Mouse (Mus musculus): ENCODE data around the gene Acpp.
"Not testable (repeated sequence)": the region's sequence is repeated elsewhere in the genome, so short reads cannot be mapped to it uniquely, and the experiment has no call there.

The Acpp gene

GRCm38 (mm10) chr9:104337183-104337931 lies at the start of gene Acpp:
TSS of gene Acpp (minus strand) at chr9:104337748.
- DNase-seq: peak; percentile 27 to 45

DNA sequence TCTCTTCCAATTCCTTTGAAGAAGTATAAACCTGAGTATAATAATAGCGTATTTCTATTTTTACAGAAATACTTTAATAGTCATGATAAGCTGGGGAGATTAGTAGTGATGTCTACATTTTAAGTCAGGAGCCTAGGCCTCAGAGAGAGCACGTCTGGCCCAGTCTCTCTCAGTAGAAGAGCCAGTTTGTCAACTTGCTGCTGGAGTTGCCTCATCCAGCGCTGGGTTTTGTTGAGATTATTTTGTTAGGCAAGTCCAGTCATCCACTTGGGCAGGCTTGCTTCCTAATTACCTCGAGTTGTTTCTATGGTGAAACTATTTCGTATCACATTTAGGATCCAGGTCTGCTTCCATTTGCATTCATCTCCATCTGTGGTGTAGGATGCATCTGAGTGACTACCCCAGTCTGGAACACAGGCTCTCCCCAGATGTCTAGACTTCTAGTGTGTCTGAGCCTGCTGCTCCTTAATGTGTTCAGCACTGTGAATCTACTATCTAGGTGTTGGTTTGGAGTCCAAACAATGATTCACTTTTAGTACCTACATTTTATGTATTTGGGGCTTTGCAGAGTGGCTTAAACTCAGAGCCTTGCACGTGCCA lies 45.1 kb upstream of the Acpp start:
- no peak for DNase-seq

DNA sequence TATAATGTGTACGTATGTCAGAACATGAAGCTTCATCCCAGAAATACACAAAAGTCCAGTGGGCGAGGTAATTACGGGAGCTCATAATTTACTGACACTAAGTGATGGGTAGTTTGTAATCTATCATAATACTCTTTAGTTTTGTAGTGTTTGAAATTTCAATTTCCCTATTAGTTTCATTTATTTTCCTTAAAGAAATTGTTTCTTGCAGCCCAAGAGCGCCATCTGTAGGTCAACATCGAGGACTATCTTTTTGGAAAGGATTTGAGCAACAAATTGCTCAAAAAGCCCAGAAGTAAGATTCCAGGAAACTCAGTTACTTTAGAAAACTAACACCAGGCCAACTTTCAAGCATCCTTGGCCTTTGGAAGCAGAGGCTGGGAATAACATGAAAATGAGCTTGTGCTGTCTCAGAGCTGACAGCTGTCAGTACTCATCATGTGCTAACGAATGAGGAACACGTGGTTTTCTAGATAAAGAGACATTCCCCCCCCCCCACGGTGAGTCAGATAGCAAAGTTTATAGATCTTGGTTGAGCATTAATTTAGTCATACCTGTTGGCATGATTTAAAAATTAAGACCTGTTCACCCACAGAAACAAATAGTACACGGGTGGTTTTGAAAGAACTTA lies 42.1 kb upstream of the Acpp start:
- peak; percentile 46 to 50 for DNase-seq

DNA sequence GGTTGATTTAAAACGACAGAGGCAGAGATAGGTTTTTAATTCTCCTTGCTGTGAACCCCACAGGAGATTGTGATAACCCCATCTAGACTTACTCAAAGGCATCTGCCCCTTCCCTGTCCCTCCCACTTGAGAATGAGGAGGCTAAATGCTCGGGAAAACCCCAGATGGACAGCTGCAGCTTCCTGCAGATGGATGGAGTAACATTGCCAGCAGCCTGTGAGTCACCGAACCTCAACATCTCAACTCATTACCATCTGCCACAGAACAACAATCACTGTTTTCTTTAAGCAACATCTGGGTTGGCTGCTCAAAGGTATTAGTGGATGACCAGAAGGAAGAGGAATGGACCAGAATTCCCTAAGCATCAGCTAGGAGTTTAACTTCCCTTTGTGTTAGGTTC lies 38.0 kb upstream of the Acpp start:
- no peak for DNase-seq

DNA sequence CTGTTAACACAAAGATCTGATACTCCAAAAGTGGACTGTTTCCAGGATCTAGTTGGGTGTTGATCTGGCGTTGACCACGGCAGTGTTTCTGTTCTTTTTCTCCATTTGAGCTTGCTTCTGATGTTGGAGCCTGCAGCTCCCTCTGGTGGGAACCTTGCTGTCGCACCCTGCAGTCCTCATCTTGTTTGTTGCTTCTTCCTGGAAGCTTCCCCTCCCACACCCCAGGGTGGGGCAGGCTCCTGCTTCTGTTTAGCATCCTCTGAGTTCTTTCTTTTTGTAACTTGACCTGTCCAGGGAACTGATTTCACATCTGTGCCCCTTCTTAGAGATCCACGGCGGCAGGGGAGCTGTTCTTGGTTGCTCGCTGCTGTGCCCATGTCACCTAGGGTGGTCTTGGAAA lies 35.7 kb upstream of the Acpp start:
- peak; percentile 71 to 73 for DNase-seq

DNA sequence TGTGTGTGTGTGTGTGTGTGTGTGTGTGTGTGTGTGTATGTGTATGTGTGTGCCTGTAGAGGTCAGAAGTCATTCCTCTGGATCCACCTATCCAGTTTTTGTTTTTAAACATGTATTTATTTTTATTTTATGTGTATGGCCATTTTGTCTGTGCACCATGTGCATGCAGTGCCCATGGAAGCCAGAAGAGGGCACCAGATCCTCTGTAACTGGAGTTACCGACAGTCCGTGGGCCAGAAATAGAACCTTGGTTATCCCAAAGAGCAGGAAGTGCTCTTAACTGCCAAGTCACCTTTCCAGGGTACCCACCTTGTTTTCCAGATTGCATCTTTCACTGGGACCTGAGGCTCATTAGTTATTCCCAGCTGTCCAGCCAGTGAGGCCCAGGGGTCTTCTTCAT lies 29.4 kb upstream of the Acpp start:
- DNase-seq: peak in 1 of 2 experiments; percentile 11

DNA sequence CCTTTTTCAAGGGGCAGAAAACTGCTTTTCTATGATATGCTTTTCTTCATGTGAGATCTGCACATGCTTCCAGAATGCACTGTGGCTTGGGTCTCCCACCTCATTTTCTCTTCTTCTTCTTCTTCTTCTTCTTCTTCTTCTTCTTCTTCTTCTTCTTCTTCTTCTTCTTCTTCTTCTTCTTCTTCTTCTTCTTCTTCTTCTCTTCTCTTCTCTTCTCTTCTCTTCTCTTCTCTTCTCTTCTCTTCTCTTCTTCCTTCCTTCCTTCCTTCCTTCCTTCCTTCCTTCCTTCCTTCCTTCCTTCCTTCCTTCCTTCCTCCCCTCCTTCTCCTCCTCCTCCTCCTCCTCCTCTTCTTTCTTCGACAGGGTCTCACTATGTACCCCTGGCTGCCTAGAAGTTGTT lies 24.4 kb upstream of the Acpp start:
- DNase-seq: not testable (repeated sequence)

- DNase-seq: no peak
Observed at GRCm38 (mm10) chr9:104361073-104361891, 23.7 kb upstream of the Acpp start.

DNA sequence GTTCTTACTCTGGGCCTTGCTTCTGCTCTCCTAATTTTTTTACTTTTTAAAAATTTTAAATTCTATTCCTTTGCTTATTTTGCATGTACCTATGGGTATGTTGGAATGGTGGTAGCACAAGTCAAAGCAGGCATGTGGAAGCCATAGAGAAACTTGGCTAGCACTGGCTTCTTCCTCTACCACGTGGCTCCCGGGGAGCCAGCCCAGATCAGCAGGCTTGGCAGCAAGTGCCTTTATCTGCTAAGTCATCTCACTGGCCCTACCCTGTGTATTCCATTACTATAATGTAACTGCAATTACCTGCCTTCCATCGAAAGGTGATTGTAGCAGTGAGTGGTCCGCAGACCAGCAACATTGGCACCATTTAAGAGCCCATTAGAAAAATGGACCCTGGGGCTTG lies 22.8 kb upstream of the Acpp start:
- peak; percentile 30 to 32 for DNase-seq

- no peak for DNase-seq
Observed at GRCm38 (mm10) chr9:104355521-104356270, 18.1 kb upstream of the Acpp start.

DNA sequence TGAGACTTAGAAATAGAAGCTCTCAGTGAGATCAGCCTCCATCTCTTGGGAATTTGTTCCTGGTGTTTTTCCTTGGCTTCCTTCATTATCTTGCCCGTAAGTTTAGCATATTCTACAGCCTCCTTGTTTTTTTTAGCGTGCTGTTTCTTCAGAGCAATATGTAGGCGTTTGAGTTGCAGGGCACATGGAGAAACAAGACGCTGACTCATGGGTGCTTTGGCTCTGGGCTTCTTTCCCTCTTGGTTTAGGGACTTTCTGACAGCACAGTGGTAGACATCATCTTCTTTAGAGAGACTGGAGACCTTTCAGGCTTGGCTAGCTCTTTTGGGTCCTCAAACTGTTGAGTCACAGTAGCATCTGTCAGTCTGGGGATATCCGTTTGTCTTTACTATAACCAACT lies 6.6 kb upstream of the Acpp start:
- DNase-seq: no peak

- DNase-seq: no peak
Observed at GRCm38 (mm10) chr9:104339483-104339882, 1.9 kb upstream of the Acpp start.

DNA sequence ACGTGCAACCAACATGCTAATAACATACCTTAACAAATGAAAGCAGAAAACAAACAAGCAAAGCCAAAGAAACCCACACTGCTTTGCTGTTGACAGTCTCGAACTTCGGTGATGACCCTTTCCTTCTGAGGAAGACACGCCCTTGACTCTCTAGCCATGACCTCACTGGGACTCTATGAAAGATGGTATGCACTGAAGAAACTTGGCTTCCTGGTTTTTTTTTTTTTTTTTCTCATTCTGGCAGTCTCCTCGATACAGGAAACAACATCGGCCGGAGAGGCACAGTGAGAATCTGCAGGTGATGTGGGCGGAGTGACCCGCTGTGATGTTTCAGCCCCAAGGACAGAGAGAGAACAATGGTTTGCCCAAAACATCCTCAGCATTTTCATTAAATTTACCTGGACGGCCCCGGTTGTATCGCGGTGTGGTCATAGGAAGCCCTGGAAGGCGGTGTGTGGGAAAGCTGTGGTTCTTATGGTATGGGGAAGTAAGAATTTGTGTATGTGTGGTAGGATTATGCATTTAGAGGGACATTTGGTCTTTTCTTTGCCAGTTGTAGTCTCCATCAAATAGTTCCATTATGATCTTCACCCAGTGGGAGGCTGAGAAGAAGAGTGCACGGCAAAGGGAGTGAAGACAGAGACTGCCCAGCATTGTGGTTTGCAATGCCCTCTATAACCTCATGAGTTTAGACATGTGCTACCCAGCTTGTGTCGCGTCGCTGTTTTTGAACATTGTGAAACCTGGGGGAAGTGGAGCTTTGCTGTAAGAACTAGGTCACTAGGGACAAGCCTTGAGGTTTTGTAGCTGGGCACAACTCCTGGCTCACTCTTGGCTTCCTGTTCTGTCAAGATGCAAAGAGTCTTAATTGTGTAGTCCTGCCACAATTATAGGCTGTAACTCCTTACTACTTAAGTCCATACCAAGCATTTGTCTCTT lies 1.2 kb upstream of the Acpp start:
- no peak for DNase-seq

GRCm38 (mm10) chr9:104331301-104331700 lies 6.2 kb downstream of the Acpp start:
- DNase-seq: no peak

DNA sequence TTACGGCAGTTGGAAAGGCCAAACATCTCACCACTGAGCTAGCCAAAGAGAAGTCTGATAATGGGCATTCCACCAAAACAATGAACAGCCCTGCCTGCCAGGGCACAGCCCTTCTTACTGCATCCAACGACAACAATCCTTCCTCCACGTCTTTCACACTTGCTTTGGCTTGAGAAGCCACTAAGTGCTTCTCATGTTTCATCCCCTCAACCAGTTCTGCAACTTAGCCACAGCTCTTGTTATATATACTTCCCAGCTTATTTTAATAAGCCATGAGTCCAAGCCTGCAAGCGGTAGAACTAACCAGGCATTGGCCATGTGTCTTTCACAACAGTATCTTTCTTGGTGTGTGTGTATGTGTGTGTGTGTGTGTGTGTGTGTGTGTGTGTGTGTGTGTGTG lies 8.9 kb downstream of the Acpp start:
- DNase-seq: no peak

- peak; percentile 25 to 42 for DNase-seq
Observed at GRCm38 (mm10) chr9:104321519-104321918, 16.0 kb downstream of the Acpp start.

DNA sequence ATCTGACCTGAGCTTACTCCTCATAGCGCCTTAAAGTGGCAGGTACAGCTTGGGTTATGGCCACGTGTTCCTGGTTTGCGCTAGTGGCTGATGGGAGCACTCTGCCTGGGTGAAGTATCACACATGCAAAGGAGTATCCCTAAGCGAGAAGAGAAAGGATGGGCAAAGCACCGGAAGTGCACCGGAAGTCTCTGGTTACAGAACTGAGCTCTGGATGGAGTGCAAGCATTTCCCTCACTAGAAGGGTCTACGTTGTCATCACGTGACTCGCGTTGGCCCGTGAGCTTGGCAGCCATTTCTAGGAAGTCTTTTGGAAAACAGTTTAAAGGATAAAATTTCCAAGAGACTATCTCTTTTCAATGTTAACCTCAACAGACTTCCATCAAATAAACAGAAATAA lies 21.2 kb downstream of the Acpp start:
- DNase-seq: no peak

DNA sequence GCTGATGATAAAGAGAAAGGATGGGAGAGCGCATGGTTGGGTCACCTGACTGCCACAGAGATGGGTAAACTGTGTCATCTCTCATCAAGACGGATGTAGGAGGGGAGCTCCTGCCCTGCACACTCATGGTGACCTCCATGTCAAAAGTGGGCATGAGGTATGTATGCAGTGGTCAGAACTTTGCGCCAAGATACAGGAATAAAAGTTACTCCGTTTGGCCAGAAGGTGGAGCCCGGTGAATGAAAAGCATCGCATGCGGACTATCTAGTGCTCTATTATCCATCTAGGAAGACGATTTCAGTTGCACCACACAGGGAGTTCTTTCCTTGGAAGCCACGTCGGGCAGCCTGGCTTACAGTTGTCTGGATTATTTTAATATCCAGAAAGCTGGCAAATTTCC lies 22.0 kb downstream of the Acpp start:
- peak; percentile 63 to 71 for DNase-seq

DNA sequence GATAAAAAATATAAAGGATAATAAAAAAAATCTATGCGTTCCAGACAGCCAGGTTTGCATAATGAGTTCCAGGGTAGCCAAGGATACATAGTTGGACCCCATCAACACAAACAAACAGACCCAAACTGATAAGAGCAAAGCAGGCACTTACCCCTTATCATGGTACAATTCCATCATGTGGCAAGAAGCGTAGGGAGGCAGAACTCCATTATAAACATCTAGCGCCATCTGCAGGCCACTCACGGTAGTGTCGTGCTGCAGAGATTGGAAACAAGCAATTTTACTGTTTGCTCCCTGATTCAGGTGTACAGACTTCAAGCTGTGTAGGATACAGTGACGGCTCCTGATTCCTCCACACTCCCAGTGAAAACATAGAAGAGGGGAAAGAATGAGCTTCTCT lies 30.8 kb downstream of the Acpp start:
- peak; percentile 78 to 85 for DNase-seq

DNA sequence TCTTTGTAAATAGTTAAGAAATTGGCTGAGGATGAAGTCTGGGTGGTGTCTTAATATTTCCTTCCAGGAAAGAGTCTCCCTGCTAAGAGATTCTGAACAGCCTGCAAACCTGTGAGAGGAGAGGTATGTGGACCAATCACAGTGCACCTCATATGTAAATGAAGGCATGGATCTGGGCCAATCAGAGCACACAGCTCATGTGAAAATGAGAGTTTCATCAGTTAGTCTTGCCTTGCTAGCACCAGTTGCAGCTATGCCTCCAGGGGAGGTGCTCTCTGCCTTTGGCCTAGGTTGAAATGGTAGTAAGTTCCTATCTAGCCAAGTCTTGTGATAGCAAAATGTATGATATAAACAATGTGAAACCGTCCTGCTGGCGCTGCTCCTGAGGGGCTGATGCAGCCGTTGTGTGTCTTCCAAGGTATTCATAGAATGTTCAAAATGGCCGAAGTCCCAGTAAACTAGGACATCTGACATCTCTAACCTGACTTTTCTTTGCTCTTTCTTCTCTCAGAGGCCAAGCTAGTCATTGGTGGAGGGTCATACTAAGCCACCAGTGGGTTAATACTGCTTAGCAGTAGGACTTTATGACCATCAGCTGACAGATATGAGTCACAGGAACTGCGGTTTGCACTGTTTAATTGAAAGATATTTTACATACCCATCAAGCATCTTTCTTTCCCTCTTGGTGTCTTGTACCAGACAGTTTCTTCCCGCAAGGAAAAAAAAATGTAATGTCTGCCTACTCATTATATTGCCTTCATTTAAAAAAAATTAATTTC lies 32.0 kb downstream of the Acpp start:
- DNase-seq: no peak

DNA sequence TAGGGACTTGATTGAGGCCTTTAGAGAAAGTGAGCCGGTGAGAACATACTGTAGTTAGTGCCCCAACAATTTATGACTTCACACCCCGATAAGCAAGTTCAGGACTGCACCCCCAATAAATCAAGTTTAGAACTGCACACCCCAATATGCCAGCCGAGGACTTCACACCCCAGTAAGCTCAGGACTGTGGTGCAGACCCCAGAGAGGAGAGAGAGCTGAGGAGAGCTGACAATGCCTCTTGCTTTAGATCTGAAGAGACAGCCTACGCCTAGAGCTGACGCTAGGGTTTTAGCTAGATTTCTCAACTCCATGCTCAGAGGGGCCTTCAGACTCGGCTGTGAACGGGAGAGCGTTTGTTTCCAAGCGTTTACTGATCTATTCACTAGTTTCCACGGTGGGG lies 32.7 kb downstream of the Acpp start:
- DNase-seq: no peak
